Mouse (Mus musculus) limb, embryonic 12.5 days (tissue): ENCODE results near the gene Ccdc92b. TPM values are rescaled to one million over a fixed set of nuclear protein-coding genes. Genes with fewer than 3 reads are reported as not detected.

Experiments
- ATAC-seq: fragments of 200-750 bp; cut with Nextera tagmentation; 2 replicates; pipeline ENCODE4 v1.8.0; 2017; ENCODE audit warnings: low read depth, moderate TSS enrichment; ENCODE audit not compliant: insufficient number of reproducible peaks, insufficient read depth, low FRiP score, low TSS enrichment
- H3K27ac ChIP-seq: fragments of 300-500 bp; sonication (generic); 2 replicates; pipeline ENCODE4 v1.5.1; 2016; ENCODE audit warnings: mild to moderate bottlenecking, moderate library complexity
- H3K27me3 ChIP-seq: fragments of 300-500 bp; sonication (generic); 2 replicates; pipeline ENCODE4 v1.6.1; 2016; ENCODE audit warnings: mild to moderate bottlenecking, moderate library complexity
- H3K36me3 ChIP-seq: fragments of 300-500 bp; sonication (generic); 2 replicates; pipeline ENCODE4 v1.6.1; 2016; ENCODE audit warnings: mild to moderate bottlenecking, moderate library complexity
- H3K4me1 ChIP-seq: fragments of 300-500 bp; sonication (generic); replicated peaks from 2 replicates; pipeline ENCODE4 v1.6.1; 2016
- H3K4me2 ChIP-seq: fragments of 300-500 bp; sonication (generic); 2 replicates; pipeline ENCODE4 v1.6.1; 2016; ENCODE audit warnings: mild to moderate bottlenecking, moderate library complexity
- H3K4me3 ChIP-seq: fragments of 300-500 bp; sonication (generic); replicated peaks from 2 replicates; pipeline ENCODE4 v1.5.1; 2016; ENCODE audit warnings: mild to moderate bottlenecking
- H3K9ac ChIP-seq: fragments of 300-500 bp; sonication (generic); replicated peaks from 2 replicates; pipeline ENCODE4 v1.6.1; 2016; ENCODE audit warnings: mild to moderate bottlenecking, moderate library complexity
- H3K9me3 ChIP-seq: fragments of 300-500 bp; sonication (generic); 2 replicates; pipeline ENCODE4 v1.6.1; 2016; ENCODE audit warnings: mild to moderate bottlenecking, moderate library complexity
- WGBS: fragments of 180-500 bp; shearing (Covaris S2); methylation state at CpG from one replicate; pipeline ENCODE4 v1.1.7; 2016; 5-methylcytosine and 5-hydroxymethylcytosine counted together
- polyA plus RNA-seq: library from polyadenylated mRNA; unstranded; fragments of >200 nt; fragmentation: Nextera tagmentation; extraction: Ambion mirVana; gene quantifications from 2 replicates; pipeline ENCODE4 v1.2.1, GENCODE M21; 2016

The Ccdc92b gene
- polyA plus RNA-seq, 1 experiment from 2014 or later = 0.84 TPM

GRCm38 (mm10) chr11:74655941-74656340 is 36.5 kb downstream of the Ccdc92b start:
- H3K4me3 ChIP-seq = no peak overlapping the region
- H3K9ac ChIP-seq = no peak overlapping the region
- H3K27me3 ChIP-seq = no peaks in the 10 kb centered on the region
- H3K36me3 ChIP-seq = peaks cover 49% of the 10 kb centered on the region
- H3K27ac ChIP-seq = no peak overlapping the region
- H3K4me2 ChIP-seq = no peak overlapping the region
- H3K4me1 ChIP-seq = peaks cover 23% of the 10 kb centered on the region
- ATAC-seq = no peak
- 91% methylated on average over 3 of the region's 3 CpGs for WGBS
- H3K9me3 ChIP-seq = 0 out of 2 replicates have a peak, but pooled peaks cover 7% of the 10 kb centered on the region

GRCm38 (mm10) chr11:74660336-74660735 is 40.9 kb downstream of the Ccdc92b start:
- 93% methylated on average over 13 of the region's 13 CpGs for WGBS
- ATAC-seq = no peak
- H3K36me3 ChIP-seq = peaks cover 90% of the 10 kb centered on the region
- no peak overlapping the region for H3K27ac ChIP-seq
- H3K4me3 ChIP-seq = no peak overlapping the region
- H3K9ac ChIP-seq = no peak overlapping the region
- H3K9me3 ChIP-seq = 0 out of 2 replicates have a peak, but pooled peaks cover 7% of the 10 kb centered on the region
- H3K27me3 ChIP-seq = no peaks in the 10 kb centered on the region
- no peak overlapping the region for H3K4me2 ChIP-seq
- H3K4me1 ChIP-seq = no peaks in the 10 kb centered on the region

GRCm38 (mm10) chr11:74661641-74662040 is 42.2 kb downstream of the Ccdc92b start:
- H3K9ac ChIP-seq = no peak overlapping the region
- peaks cover 98% of the 10 kb centered on the region for H3K36me3 ChIP-seq
- no peak overlapping the region for H3K27ac ChIP-seq
- no peak for ATAC-seq
- H3K4me1 ChIP-seq = no peaks in the 10 kb centered on the region
- no peak overlapping the region for H3K4me2 ChIP-seq
- H3K27me3 ChIP-seq = no peaks in the 10 kb centered on the region
- WGBS = 92% methylated on average over 19 of the region's 19 CpGs
- 0 out of 2 replicates have a peak, but pooled peaks cover 7% of the 10 kb centered on the region for H3K9me3 ChIP-seq
- H3K4me3 ChIP-seq = no peak overlapping the region

- Histone ChIP-seq H3K4me1 (no peaks in the 10 kb centered on the region), H3K27me3 (no peaks in the 10 kb centered on the region), H3K36me3 (peaks cover 100% of the 10 kb centered on the region), H3K27ac (no peak overlapping the region), H3K4me2 (no peak overlapping the region), H3K4me3 (no peak overlapping the region), H3K9me3 (0 out of 2 replicates have a peak, but pooled peaks cover 7% of the 10 kb centered on the region), H3K9ac (no peak overlapping the region)
- ATAC-seq = no peak
- 91% methylated on average over 6 of the region's 6 CpGs for WGBS
These were observed 42.8 kb downstream of the Ccdc92b start for GRCm38 (mm10) chr11:74662221-74662620.

- no peak for ATAC-seq
- Histone ChIP-seq H3K27ac (no peak overlapping the region), H3K9ac (no peak overlapping the region), H3K4me2 (no peak overlapping the region), H3K36me3 (peaks cover 100% of the 10 kb centered on the region), H3K9me3 (no peaks in the 10 kb centered on the region), H3K27me3 (no peaks in the 10 kb centered on the region), H3K4me3 (no peak overlapping the region), H3K4me1 (no peaks in the 10 kb centered on the region)
- 85% methylated on average over 3 of the region's 3 CpGs for WGBS
These were observed 44.9 kb downstream of the Ccdc92b start for GRCm38 (mm10) chr11:74664279-74664678.

- Histone ChIP-seq H3K36me3 (peaks cover 100% of the 10 kb centered on the region), H3K9me3 (no peaks in the 10 kb centered on the region), H3K4me2 (no peak overlapping the region), H3K4me3 (no peak overlapping the region), H3K4me1 (no peaks in the 10 kb centered on the region), H3K9ac (no peak overlapping the region; the same call in 1 of the 2 replicates), H3K27ac (no peak overlapping the region), H3K27me3 (no peaks in the 10 kb centered on the region)
- WGBS = 88% methylated on average over 8 of the region's 8 CpGs
- no peak for ATAC-seq
These were observed 45.5 kb downstream of the Ccdc92b start for GRCm38 (mm10) chr11:74664906-74665305.

GRCm38 (mm10) chr11:74665631-74666283 is 46.4 kb downstream of the Ccdc92b start:
- no peak for ATAC-seq
- Histone ChIP-seq H3K27ac (no peak overlapping the region), H3K36me3 (peaks cover 98% of the 10 kb centered on the region), H3K4me3 (no peak overlapping the region), H3K27me3 (no peaks in the 10 kb centered on the region), H3K4me1 (no peaks in the 10 kb centered on the region), H3K9ac (no peak overlapping the region), H3K9me3 (no peaks in the 10 kb centered on the region), H3K4me2 (no peak overlapping the region)
- 93% methylated on average over 17 of the region's 17 CpGs for WGBS

GRCm38 (mm10) chr11:74666284-74666652 is 46.9 kb downstream of the Ccdc92b start:
- H3K9me3 ChIP-seq = no peaks in the 10 kb centered on the region
- no peak overlapping the region for H3K4me3 ChIP-seq
- H3K4me1 ChIP-seq = no peaks in the 10 kb centered on the region
- no peak overlapping the region for H3K9ac ChIP-seq
- WGBS = 91% methylated on average over 5 of the region's 5 CpGs
- peaks cover 93% of the 10 kb centered on the region for H3K36me3 ChIP-seq
- no peak for ATAC-seq
- H3K27ac ChIP-seq = no peak overlapping the region
- H3K4me2 ChIP-seq = no peak overlapping the region
- no peaks in the 10 kb centered on the region for H3K27me3 ChIP-seq

GRCm38 (mm10) chr11:74666776-74667581 is 47.6 kb downstream of the Ccdc92b start:
- Histone ChIP-seq H3K9me3 (no peaks in the 10 kb centered on the region), H3K9ac (no peak overlapping the region), H3K36me3 (peaks cover 86% of the 10 kb centered on the region), H3K4me1 (no peaks in the 10 kb centered on the region), H3K27ac (no peak overlapping the region), H3K4me2 (no peak overlapping the region), H3K4me3 (no peak overlapping the region), H3K27me3 (no peaks in the 10 kb centered on the region)
- no peak for ATAC-seq
- 95% methylated on average over 14 of the region's 14 CpGs for WGBS

GRCm38 (mm10) chr11:74667582-74668010 is 48.2 kb downstream of the Ccdc92b start:
- Histone ChIP-seq H3K36me3 (peaks cover 80% of the 10 kb centered on the region), H3K9me3 (no peaks in the 10 kb centered on the region), H3K27ac (no peak overlapping the region), H3K4me2 (no peak overlapping the region), H3K4me1 (no peaks in the 10 kb centered on the region), H3K4me3 (no peak overlapping the region), H3K9ac (no peak overlapping the region; the same call in 1 of the 2 replicates), H3K27me3 (no peaks in the 10 kb centered on the region)
- ATAC-seq = no peak
- WGBS = 92% methylated on average over 13 of the region's 13 CpGs

GRCm38 (mm10) chr11:74668466-74668865 is 49.1 kb downstream of the Ccdc92b start:
- H3K4me3 ChIP-seq = no peak overlapping the region
- 91% methylated on average over 5 of the region's 5 CpGs for WGBS
- peaks cover 78% of the 10 kb centered on the region for H3K36me3 ChIP-seq
- H3K9ac ChIP-seq = no peak overlapping the region
- no peaks in the 10 kb centered on the region for H3K27me3 ChIP-seq
- H3K9me3 ChIP-seq = no peaks in the 10 kb centered on the region
- H3K4me1 ChIP-seq = no peaks in the 10 kb centered on the region
- H3K4me2 ChIP-seq = no peak overlapping the region
- ATAC-seq = no peak
- H3K27ac ChIP-seq = no peak overlapping the region
